Mouse (Mus musculus): ENCODE data around the gene Rrp8.
A peak's percentile ranks its signal among the peaks of the same experiment; 100 is the strongest.
"Not testable (repeated sequence)": the region's sequence is repeated elsewhere in the genome, so short reads cannot be mapped to it uniquely, and the experiment has no call there.

Gene Rrp8

DNA sequence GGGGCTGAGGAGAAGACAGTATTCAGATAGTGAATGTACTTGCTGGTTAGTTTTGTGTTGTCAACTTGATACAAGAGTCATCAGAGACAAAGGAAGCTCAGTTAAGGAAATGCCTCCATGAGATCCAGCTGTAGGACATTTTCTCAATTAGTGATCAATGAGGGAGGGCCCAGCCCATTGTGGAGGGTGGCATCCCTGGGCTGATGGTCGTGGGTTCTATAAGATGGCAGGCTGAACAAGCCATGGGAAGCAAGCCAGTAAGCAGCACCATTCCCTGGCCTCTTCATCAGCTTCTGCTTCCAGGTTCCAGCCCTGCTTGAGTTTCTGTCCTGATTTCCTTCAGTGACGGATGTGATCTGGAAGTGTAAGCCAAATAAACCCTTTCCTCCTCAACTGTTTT, 10.6 kb upstream of the Rrp8 start:
- no peak for DNase-seq (ENCODE audit: low read depth, low spot score)

DNA sequence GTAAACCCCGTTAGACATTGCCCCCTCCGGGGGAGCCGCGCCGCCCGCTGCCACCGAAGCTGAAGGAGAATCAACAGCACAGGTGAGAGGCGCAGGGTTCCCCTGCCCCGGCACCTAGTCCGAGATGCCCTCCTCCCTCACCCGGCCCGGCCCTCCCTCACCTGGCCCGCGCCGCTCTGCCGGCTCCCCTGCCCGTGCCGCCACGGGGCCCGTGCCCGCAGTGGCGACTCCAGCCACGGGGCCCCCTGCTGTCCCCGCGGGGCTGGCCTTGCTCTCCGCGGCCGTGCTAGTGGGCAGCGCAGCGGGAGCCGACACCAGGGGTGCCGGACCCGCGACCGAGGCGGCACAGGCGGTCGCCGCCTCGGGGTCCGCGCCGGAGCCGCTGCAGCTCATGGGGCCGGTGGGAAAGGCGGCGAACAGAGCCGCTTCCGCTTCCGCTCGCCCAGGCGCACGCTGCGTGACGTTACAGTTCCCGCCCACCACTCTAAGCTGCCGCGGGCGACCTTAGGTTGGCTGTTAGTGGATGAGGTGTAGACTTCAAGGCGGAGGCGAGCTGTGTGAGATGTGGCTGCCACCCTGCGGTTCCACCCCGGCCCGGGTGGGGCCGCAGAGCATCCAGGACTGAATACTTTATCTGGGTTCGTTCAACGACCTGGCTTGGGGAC, 6.9 kb upstream of the Rrp8 start, which contains the start of gene Taf10:
Gene Taf10 (minus strand): TSS at position 436 of the 665 bp plus-strand sequence.
- peak; percentile 78 for DNase-seq (ENCODE audit: low read depth, low spot score)

DNA sequence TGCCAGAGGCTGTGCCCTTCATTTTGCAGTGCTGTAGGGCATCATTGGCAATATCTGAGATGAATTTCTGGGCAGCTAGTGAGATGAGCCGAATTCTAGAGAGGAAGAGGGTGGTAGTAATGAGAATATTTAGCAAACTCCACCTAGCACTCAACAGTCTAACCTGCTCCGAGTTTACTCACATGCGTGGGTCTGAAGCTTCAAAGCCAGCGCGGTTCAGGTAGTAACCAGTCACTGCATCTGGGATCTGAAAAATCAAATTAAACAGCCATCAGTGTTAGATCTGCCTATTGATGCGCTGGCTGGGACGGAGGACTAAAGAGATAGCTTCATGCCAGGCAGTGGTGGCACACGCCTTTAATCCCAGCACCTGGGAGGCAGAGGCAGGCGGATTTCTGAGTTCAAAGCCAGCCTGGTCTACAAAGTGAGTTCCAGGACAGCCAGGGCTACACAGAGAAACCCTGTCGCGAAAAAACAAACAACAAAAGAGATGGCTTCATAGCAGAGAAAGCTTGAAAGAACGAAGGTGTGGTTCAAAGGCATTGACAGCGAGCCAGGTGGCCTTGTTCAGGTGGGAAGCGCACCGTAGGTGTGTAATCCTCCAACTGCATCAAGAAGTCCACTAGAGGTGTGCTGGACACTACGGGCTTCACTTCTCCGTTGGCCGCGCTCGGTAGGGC, 6.2 kb upstream of the Rrp8 start:
- not testable (repeated sequence) for DNase-seq (ENCODE audit: low read depth, low spot score)

DNA sequence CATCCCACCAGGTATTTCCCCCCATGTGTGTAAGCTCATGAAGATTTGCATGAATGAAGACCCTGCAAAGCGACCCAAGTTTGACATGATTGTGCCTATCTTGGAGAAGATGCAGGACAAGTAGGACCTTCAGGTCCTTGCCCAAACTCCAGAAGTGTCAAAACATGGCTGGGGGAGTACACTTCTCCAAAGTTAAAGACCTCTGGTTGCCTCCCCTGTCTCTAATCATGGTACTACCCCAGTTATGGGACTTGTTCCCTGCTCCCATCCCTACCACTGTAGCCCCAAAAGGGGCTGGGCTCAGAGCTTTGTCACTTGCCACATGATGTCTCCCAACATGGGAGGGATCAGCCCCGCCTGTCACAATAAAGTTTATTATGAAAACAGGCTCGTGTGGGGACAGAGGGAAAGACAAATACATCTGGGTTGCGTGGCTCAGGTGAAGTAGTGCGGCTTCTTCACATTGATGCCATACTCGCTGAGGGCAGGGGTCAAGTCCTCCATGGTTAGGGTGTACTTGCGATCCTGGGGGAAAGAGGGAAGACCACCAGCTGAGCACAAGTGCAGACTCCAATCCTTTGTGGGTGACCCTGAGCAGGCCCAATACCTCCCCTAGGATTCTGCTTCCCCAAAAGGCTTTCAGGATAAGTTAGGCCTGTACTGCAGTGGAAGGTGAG, 5.5 kb upstream of the Rrp8 start:
- DNase-seq (ENCODE audit: low read depth, low spot score) = not testable (repeated sequence)

DNA sequence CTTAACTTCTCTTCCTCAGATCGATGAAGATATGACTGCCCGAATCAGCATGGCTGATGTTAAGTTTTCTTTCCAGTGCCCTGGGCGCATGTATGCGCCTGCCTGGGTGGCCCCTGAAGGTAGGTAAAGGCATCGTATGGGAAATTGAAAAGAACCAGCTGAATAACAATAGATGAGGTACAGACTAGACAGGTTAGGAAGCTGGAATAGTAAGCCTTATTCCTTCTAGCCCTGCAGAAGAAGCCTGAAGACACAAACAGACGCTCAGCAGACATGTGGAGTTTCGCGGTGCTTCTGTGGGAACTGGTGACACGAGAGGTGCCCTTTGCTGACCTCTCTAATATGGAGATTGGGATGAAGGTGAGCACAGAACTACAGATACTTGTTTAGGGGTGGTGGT, 4.8 kb upstream of the Rrp8 start:
- no peak for DNase-seq (ENCODE audit: low read depth, low spot score)

DNA sequence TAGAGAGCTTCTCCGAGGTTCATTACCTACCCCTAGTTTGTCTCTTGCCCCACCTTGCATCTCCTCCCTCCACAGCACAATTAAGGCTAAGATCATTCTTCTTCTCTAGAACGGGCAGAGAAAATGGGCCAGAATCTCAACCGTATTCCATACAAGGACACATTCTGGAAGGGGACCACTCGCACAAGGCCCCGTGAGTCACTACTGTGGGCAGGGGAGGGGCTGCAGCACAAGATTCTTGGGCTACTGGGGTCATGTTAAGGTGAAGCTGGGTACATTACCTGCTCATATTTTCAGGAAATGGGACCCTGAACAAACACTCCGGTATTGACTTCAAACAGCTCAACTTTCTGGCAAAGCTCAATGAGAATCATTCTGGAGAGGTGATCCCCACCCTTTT, 3.7 kb upstream of the Rrp8 start:
- DNase-seq (ENCODE audit: low read depth, low spot score) = no peak

DNA sequence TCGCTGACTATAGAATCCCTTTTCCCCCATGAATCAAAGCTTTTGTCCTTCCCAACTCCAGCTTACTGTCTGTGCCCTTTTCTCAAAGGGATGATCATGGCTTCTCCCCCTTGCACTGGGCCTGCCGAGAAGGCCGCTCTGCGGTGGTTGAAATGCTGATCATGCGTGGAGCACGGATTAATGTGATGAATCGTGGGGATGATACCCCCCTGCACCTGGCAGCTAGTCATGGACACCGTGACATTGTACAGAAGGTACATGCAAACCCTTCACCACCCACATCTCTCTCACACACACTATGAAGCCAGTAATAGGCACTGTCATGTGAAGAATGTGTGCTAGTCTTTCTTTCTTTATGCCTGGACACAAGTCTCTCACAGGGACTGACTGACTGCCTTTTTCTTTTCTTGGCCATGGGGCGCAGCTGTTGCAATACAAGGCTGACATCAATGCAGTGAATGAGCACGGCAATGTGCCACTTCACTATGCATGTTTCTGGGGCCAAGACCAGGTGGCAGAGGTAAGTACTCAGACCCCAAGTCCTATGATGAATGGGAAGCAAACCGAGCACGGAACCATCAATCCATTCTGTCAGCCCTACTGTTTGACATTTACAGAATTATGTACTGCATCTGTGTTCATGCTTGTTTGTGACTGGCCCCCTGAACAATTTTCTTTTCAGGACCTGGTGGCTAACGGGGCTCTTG, 3.1 kb upstream of the Rrp8 start:
- DNase-seq (ENCODE audit: low read depth, low spot score) = no peak

DNA sequence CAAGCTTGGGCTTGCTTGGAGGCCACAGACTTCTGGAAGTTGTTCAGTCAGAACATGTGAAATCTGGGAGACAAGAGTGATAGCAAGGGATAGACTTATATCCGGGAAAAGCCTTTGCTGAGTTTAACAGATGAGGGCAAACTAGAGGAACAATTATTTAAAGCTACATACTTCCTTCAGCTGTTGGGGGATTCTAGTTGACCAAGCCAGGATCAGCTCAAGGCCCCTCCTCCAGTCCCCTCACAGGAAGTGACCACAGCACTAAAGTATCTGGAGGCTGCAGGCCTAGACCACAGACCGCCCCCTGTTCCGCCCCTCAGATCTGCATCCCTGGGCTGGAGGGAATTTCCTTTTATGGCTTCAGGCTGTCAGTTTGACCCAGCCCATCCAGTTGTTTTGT, 1.8 kb upstream of the Rrp8 start:
- DNase-seq (ENCODE audit: low read depth, low spot score) = no peak

DNA sequence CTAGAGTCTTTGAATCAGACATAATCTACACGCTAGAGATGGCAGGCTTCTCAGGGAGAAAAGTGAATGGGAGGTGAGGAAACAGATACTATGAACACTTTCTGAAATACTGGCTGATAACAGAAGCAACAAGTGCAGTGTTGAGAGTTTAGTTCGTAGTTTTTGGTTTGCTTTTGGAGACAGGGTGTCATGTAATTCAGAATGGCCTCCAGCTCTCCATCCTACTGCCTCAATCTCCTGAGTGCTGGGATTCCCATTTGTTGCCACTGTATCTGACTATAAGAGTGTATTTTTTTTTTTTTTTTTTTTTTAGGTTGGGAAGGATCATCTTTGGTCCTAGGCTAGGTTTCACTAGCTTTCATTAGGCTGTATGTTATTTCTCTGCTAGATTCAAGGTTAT, 1.1 kb upstream of the Rrp8 start:
- no peak for DNase-seq (ENCODE audit: low read depth, low spot score)

DNA sequence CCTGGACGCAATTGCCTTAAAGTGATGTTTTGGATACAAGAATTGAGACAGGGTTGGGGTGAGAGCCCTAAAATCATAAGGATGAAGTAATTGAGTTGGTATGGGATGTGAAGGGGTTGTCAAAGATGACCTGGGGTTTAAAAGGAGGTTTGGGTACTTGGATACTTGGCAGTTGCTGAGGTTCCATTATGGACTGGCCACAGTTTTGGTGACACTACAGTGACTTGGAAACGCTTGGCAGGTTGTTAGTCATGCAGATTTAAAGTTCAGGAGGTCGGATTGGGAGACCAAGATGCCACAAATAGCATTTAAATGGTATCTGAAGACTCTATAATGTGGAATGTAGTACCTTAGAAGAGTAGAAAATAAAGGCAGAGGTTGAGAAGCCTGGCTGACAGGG, 463 bp upstream of the Rrp8 start:
- no peak for DNase-seq (ENCODE audit: low read depth, low spot score)

DNA sequence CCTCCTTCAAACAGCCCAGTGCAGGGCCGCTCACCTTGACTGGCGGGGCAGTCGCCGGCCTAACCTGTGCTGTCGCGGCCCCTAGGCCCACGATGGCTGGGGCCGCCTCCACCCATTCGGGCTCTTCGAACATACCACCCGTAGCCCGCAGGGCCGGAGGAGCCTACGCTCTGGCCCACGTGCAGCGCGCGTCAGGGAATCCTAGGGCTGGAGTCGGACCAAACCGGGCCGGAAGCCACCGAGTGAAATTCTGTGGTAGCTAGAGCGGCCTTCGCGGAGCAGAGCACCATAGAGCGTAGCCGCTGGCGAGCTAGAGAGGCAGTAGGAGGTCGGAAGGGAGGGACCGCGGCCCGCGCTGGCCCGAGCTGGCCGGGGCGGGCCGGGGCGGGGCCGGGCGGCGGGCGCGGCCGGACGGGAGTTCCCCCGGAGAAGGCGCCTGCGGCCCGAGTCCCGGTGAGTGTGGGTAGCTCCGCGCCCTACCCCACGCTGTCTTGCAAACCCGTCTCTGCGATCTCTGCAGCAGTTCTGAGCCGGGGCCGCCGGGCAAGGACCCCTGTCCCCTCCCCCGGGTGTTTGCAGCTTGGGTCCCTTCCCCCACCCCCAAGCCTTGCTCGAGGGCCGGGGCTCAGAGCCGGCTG, 802 bp downstream of the Rrp8 start, which contains the start of gene Ilk:
Gene Ilk (plus strand): TSS at position 329 of the 638 bp plus-strand sequence.
- DNase-seq (ENCODE audit: low read depth, low spot score) = peak; percentile 83

DNA sequence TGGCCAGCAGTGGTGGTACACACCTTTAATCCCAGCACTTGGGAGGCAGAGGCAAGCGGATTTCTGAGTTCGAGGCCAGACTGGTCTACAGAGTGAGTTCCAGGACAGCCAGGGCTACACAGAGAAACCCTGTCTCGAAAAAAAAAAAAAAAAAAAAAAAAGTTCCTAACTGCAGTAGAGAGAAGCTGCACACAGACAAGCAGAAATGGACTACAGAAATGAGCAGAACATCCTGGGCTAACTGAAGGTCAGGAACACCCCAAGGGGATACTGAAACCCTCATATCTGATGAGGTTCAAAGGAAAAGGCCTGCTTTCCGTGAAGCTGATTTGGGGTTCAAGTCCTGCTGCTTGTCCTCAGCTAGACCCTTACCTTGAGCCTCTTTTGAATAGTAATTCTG, 1.7 kb downstream of the Rrp8 start:
- not testable (repeated sequence) for DNase-seq (ENCODE audit: low read depth, low spot score)

DNA sequence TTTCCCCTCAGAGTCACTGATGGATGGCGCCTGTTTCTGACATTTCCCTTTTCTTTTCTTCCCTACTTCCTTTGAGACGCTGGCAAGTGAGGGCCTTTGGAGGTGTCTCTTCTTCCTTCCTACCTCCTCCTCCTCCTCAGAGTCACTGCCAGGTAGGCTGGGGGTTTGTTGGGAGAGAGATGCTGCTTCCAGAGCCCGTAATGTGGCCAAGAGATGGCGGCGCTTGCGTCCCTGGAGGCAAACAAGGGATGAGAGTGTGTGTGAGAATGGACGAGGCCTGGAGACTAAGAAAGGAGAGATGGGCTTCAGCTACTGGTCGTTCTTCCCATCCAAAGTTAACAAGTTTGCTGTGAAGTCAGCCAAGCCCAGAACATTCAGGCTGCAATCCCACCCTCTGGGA, 2.4 kb downstream of the Rrp8 start:
- no peak for DNase-seq (ENCODE audit: low read depth, low spot score)

DNA sequence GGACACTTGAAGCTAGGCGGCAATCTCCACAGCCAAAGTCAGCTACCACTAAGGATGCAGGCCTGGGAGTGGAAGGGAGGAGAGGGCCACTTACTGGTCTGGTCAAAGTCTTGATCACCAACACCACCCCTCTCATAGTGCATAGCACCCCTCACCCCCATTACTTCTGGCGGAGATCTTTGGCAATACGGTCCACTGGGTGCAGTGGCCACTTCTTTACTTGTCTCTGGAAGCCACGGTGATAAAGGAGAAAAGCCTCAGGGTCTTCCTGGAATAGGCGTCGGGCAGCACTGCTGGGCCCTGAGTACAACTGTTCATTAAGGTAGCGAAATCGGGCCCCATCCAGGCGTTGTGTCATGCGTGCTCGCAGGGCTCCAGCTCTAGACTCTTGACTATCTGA, 3.3 kb downstream of the Rrp8 start:
- no peak for DNase-seq (ENCODE audit: low read depth, low spot score)

DNA sequence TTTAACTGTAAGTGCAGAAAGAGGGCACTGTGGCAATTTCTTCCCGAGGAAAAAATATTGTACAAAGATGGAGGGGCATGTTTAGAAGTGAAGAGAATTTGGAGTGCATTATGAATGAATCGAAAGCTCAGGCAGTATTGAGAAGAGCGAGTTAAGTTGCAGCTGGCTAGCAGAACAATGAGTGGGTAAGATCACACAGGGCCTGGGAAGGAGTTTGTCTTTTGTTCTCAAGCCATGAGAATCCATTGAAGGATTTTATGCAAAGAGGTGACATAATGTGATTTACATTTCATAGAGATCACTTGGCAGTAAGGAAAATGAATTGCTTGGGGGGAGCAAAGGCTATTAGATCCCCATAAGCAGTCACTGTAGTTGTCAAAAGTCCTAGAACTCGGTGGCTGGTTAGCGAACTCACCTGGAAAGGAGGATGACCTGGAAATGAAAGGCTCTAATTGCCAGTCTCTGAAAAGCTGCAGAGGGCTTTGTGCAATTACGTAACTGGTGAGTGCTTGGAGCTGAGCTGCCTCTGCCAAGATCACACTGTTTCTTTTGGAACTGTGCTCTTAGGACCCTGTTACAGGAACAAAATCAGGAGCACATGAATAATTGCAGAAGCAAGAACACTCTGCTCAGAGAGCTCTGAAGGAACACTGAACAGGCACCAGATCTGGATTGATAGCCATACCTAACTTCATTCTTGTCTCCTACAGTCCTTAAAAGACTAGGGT, 8.3 kb downstream of the Rrp8 start:
- DNase-seq (ENCODE audit: low read depth, low spot score) = no peak

DNA sequence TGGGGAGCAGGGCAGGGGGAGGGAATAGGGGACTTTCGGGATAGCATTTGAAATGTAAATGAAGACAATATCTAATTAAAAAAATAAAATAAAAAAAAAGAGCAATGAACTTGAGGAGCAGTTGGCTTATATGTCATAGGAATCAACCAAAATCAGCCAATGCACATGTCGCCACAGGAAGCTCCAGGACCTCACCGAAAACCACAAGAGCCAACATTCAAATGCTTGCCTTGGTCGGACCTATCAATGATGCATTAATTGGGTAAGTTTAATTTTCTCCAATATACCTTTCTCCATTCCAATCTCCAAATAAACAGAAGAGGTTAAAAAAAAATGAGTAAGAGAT, 10.2 kb downstream of the Rrp8 start:
- DNase-seq (ENCODE audit: low read depth, low spot score) = no peak

DNA sequence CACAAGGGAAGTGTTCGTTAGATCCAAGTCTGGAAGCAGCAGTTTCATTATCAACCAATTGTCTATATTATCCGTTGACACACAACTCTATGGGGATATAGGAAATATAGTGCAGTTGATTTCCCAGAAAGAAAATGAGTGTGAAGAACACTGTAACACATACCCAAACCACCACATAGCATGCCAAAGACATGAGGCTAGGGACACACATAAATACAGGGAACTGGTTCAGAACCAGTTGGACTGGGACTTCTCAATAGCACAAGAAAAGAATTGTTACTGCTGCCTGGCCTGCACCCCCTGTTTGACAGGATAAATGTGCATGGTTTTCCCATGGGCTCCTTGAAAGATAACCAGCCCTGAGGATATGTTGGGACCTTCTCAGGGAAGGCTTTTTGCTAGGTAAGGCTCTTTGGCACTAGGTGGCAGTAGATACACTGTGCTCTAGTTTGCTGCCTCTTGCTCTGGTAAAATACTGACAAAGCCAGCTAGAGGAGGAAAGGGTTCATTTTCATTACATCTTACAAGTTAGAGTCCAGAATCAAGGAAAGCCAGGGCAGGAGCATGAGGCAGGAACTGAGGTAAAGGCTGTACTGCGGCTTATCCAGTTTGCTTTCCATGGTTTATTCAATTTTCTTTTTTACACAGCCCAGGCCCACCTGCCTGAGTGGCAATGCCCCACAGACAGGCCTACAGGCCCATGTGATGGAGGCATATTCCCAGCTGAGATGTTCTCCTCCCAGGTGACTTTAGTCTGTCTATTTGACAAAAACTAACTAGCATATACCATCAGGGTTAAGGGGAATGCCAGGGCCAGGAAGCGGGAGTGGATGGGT, 10.8 kb downstream of the Rrp8 start:
- DNase-seq (ENCODE audit: low read depth, low spot score) = no peak

DNA sequence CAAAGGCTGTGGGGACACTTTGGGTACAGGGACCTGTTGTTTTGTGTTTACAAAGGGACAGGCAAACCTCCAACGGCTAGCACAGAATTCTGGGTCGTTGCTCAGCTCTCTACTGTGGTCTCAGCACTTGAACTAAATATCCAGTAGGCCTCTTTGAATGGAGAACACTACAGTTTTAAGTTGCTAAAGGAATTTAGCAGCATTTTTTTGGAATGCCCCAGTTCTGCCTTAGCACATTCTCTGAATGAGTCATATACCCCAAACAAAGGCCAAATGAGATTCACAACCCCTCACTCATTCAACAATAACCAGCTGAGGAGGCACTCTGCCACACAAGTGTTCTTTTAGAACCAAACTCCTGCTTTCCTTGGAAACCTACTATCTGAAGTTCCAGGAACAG, 15.3 kb downstream of the Rrp8 start:
- no peak for DNase-seq (ENCODE audit: low read depth, low spot score)

DNA sequence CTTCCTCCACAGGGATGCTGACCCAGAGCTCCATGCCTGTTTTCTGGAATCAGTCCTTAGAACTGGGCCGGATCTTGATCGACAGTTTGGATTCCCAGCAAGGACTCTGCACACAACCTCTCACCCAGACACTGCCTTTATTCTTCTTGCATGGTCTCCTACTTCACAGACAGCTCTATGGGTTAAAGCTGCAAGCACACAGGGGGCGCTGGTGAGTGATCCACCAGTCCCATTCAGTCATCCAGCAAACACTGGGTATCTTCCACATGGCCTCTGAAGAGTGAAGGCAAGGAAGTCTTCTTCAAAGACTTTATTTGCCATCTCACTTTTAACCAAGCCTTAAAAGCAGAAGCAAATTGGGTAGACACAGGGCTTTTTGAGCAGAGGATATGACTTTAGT, 21.8 kb downstream of the Rrp8 start:
- no peak for DNase-seq (ENCODE audit: low read depth, low spot score)

DNA sequence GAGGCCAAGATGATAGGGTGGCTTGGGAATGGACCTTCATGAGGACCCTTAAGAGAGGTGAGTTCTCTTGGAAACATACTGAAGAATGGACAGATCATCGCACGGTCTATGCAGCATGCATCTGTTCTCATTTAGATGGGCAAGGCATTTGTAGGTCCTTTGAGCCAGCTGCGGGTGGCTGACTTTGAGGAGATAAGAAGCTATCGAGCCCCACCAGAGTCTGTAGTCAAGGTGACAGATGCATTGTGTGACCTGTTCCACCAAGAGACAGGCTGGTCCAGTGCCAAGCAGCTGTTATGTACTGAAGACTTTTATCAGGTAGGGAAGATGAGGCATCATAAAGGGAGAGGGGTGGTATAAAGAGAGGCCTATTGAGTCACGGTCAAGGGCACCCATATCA, 28.5 kb downstream of the Rrp8 start:
- no peak for DNase-seq (ENCODE audit: low read depth, low spot score)

All from c-Kit-negative CD71-positive TER-119-positive erythroid progenitor cells, embryonic 14.5 days (primary cell).